Mouse (Mus musculus): ENCODE measurements at regions not wholly inside any gene's neighbourhood (a gene's known extent, or its start where the extent isn't known, plus 50 kb on each side); places are given as distances from the start of the nearest gene placed in this dataset.
A peak's percentile ranks its signal among the peaks of the same experiment; 100 is the strongest.

- WGBS: 74% methylated on average over 12 of the region's 12 CpGs
These were observed 340.8 kb upstream of the Prkd1 start for GRCm38 (mm10) chr12:50989561-50990325.

GRCm38 (mm10) chr12:50981318-50981717, 332.4 kb upstream of the Prkd1 start:
- no peaks in the 10 kb centered on the region for H3K9me3 ChIP-seq (ENCODE audit: control insufficient read depth, low read length)
- H3K36me3 ChIP-seq (ENCODE audit: control insufficient read depth, insufficient read depth, low read length): no peaks in the 10 kb centered on the region
- WGBS: 90% methylated on average over 5 of the region's 5 CpGs
- no peak overlapping the region for H3K27ac ChIP-seq (ENCODE audit: low read depth, low read length)
- no peak overlapping the region for H3K4me3 ChIP-seq (ENCODE audit: low read depth, low read length)
- no peaks in the 10 kb centered on the region for H3K4me1 ChIP-seq (ENCODE audit: control insufficient read depth, insufficient read depth, low read length)
- ATAC-seq (ENCODE audit: low FRiP score) (no peak), DNase-seq (ENCODE audit: low spot score, missing footprints) (peak; percentile 35)
- no peak overlapping the region for H3K4me2 ChIP-seq
- H3K27me3 ChIP-seq (ENCODE audit: control insufficient read depth, insufficient read depth, low read length): no peaks in the 10 kb centered on the region
- H3K9ac ChIP-seq (ENCODE audit: low read length): no peak overlapping the region

More at GRCm38 (mm10) chr12:50989561-50990325, 340.8 kb upstream of the Prkd1 start:
- Histone ChIP-seq H3K9ac (ENCODE audit: low read length) (no peak overlapping the region), H3K4me1 (ENCODE audit: control insufficient read depth, insufficient read depth, low read length) (no peaks in the 10 kb centered on the region), H3K4me3 (ENCODE audit: low read depth, low read length) (no peak overlapping the region), H3K4me2 (no peak overlapping the region), H3K36me3 (ENCODE audit: control insufficient read depth, insufficient read depth, low read length) (no peaks in the 10 kb centered on the region), H3K9me3 (ENCODE audit: control insufficient read depth, low read length) (no peaks in the 10 kb centered on the region), H3K27me3 (ENCODE audit: control insufficient read depth, insufficient read depth, low read length) (no peaks in the 10 kb centered on the region), H3K27ac (ENCODE audit: low read depth, low read length) (no peak overlapping the region)
- DNase-seq (ENCODE audit: low spot score, missing footprints) (peak; percentile 75), ATAC-seq (ENCODE audit: low FRiP score) (no peak)

DNA sequence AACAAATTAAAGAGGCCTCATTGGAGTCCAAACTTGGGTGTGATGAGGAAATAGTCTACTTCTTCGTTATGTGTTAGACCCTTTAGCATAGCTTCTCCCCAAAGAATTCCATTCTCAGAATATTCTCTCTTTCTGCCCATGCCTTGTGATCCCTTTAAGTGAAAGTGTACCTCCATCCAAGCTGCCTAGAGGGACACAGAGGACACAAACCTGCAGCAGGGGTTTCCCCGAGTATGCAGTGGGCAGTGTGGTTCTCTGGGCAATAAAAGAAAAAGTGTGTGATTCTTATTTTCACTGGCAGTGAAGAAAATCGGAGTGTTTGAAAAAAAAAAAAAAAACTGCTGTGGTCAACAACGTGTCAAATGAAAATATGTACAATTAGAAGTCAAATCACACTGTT, 331.9 kb upstream of the Prkd1 start:
- ATAC-seq (ENCODE audit: low FRiP score): no peak
- no peak overlapping the region for H3K4me3 ChIP-seq (ENCODE audit: low read depth, low read length)
- no peaks in the 10 kb centered on the region for H3K9me3 ChIP-seq (ENCODE audit: control insufficient read depth, low read length)
- DNase-seq (ENCODE audit: low spot score, missing footprints): peak; percentile 31
- no peak overlapping the region for H3K27ac ChIP-seq (ENCODE audit: low read depth, low read length)
- no peaks in the 10 kb centered on the region for H3K27me3 ChIP-seq (ENCODE audit: control insufficient read depth, insufficient read depth, low read length)
- H3K4me2 ChIP-seq: no peak overlapping the region
- no peaks in the 10 kb centered on the region for H3K36me3 ChIP-seq (ENCODE audit: control insufficient read depth, insufficient read depth, low read length)
- 79% methylated on average over 4 of the region's 4 CpGs for WGBS
- no peak overlapping the region for H3K9ac ChIP-seq (ENCODE audit: low read length)
- no peaks in the 10 kb centered on the region for H3K4me1 ChIP-seq (ENCODE audit: control insufficient read depth, insufficient read depth, low read length)

GRCm38 (mm10) chr12:50970759-50971122, 321.8 kb upstream of the Prkd1 start:
- DNase-seq (ENCODE audit: low spot score, missing footprints) (no peak), ATAC-seq (ENCODE audit: low FRiP score) (no peak)
- H3K27ac ChIP-seq (ENCODE audit: low read depth, low read length): no peak overlapping the region
- 98% methylated on average over 1 of the region's 1 CpGs for WGBS
- no peaks in the 10 kb centered on the region for H3K36me3 ChIP-seq (ENCODE audit: control insufficient read depth, insufficient read depth, low read length)
- H3K27me3 ChIP-seq (ENCODE audit: control insufficient read depth, insufficient read depth, low read length): no peaks in the 10 kb centered on the region
- H3K9ac ChIP-seq (ENCODE audit: low read length): no peak overlapping the region
- H3K4me3 ChIP-seq (ENCODE audit: low read depth, low read length): no peak overlapping the region
- H3K4me2 ChIP-seq: no peak overlapping the region
- H3K9me3 ChIP-seq (ENCODE audit: control insufficient read depth, low read length): no peaks in the 10 kb centered on the region
- H3K4me1 ChIP-seq (ENCODE audit: control insufficient read depth, insufficient read depth, low read length): no peaks in the 10 kb centered on the region; the same call in 1 of the 2 replicates

- Histone ChIP-seq H3K9ac (ENCODE audit: low read length) (no peak overlapping the region), H3K4me3 (ENCODE audit: low read depth, low read length) (no peak overlapping the region), H3K9me3 (ENCODE audit: control insufficient read depth, low read length) (no peaks in the 10 kb centered on the region), H3K4me2 (no peak overlapping the region), H3K27ac (ENCODE audit: low read depth, low read length) (no peak overlapping the region), H3K27me3 (ENCODE audit: control insufficient read depth, insufficient read depth, low read length) (no peaks in the 10 kb centered on the region), H3K4me1 (ENCODE audit: control insufficient read depth, insufficient read depth, low read length) (no peaks in the 10 kb centered on the region; the same call in 1 of the 2 replicates), H3K36me3 (ENCODE audit: control insufficient read depth, insufficient read depth, low read length) (no peaks in the 10 kb centered on the region)
- no peak for ATAC-seq (ENCODE audit: low FRiP score)
- DNase-seq (ENCODE audit: low spot score, missing footprints): no peak
- 67% methylated on average over 4 of the region's 4 CpGs for WGBS
These were observed 321.2 kb upstream of the Prkd1 start for GRCm38 (mm10) chr12:50969887-50970758.

GRCm38 (mm10) chr12:50969402-50969801, 320.5 kb upstream of the Prkd1 start:
- no peak overlapping the region for H3K4me3 ChIP-seq (ENCODE audit: low read depth, low read length)

DNA sequence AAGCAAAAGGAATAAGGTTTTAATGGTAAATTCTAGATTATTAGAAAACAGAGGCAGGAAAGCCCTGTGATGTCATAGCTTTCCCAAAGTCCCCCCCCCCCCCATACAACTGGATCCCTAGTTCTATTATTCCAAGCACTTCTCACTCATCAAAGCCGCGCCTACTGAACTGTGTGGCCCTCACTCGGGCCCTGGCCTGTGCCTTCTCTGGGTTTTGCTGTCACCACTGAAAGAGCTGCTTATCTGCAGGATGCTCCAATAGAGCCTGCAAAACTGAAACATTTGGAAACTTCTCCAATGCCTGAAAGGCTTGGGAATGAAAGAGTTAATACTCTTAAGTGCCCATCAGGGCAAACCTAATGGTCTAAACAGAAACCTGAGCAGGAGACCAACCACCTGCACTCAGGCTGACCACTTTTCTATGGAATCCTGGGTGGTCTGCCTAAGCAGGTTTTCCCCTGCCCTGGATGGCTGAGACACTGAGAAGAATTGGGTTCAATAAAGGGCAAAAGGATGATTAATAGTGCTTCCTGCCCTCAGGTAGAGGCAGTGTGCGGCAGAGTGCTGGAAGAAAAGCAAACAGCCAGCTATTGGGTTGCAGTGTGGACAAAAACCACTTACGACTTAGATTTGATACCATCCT, 318.4 kb upstream of the Prkd1 start:
- ATAC-seq (ENCODE audit: low FRiP score) (no peak), DNase-seq (ENCODE audit: low spot score, missing footprints) (no peak)
- Histone ChIP-seq H3K9ac (ENCODE audit: low read length) (no peak overlapping the region), H3K4me1 (ENCODE audit: control insufficient read depth, insufficient read depth, low read length) (no peaks in the 10 kb centered on the region; the same call in 1 of the 2 replicates), H3K4me3 (ENCODE audit: low read depth, low read length) (no peak overlapping the region), H3K9me3 (ENCODE audit: control insufficient read depth, low read length) (no peaks in the 10 kb centered on the region), H3K4me2 (no peak overlapping the region), H3K27me3 (ENCODE audit: control insufficient read depth, insufficient read depth, low read length) (no peaks in the 10 kb centered on the region), H3K36me3 (ENCODE audit: control insufficient read depth, insufficient read depth, low read length) (no peaks in the 10 kb centered on the region), H3K27ac (ENCODE audit: low read depth, low read length) (no peak overlapping the region)
- 72% methylated on average over 5 of the region's 5 CpGs for WGBS

More at GRCm38 (mm10) chr12:50969402-50969801, 320.5 kb upstream of the Prkd1 start:
- DNase-seq (ENCODE audit: low spot score, missing footprints) (peak; percentile 84), ATAC-seq (ENCODE audit: low FRiP score) (no peak)
- no peak overlapping the region for H3K27ac ChIP-seq (ENCODE audit: low read depth, low read length)
- H3K4me2 ChIP-seq: no peak overlapping the region
- H3K27me3 ChIP-seq (ENCODE audit: control insufficient read depth, insufficient read depth, low read length): no peaks in the 10 kb centered on the region
- H3K4me1 ChIP-seq (ENCODE audit: control insufficient read depth, insufficient read depth, low read length): no peaks in the 10 kb centered on the region; the same call in 1 of the 2 replicates
- H3K9ac ChIP-seq (ENCODE audit: low read length): no peak overlapping the region
- WGBS: 29% methylated on average over 3 of the region's 3 CpGs
- no peaks in the 10 kb centered on the region for H3K36me3 ChIP-seq (ENCODE audit: control insufficient read depth, insufficient read depth, low read length)
- H3K9me3 ChIP-seq (ENCODE audit: control insufficient read depth, low read length): no peaks in the 10 kb centered on the region

DNA sequence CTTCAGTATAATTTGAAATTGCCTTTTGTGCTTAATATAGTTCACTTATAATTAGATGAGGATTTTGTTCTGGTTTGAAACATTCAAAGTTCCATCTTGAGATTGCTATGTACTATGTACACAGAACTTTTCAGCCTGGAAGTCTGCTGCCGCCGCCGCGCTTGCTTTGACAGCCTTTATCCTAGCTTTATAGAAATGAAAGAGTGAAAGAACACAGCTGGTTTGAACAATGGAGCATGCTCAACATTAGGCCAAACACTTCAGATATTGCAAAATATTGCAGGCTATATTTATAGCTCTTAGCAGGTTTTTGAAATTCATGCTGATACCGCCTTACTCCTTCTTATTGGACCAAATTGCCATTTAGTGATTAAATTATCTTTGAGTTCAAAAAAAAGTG, 305.1 kb upstream of the Prkd1 start:
- ATAC-seq (ENCODE audit: low FRiP score): no peak
- no peak overlapping the region for H3K9ac ChIP-seq (ENCODE audit: low read length)
- no peaks in the 10 kb centered on the region for H3K27me3 ChIP-seq (ENCODE audit: control insufficient read depth, insufficient read depth, low read length)
- no peaks in the 10 kb centered on the region for H3K4me1 ChIP-seq (ENCODE audit: control insufficient read depth, insufficient read depth, low read length)
- no peaks in the 10 kb centered on the region for H3K36me3 ChIP-seq (ENCODE audit: control insufficient read depth, insufficient read depth, low read length)
- no peaks in the 10 kb centered on the region for H3K9me3 ChIP-seq (ENCODE audit: control insufficient read depth, low read length)
- no peak overlapping the region for H3K27ac ChIP-seq (ENCODE audit: low read depth, low read length)
- WGBS: 89% methylated on average over 5 of the region's 5 CpGs
- H3K4me2 ChIP-seq: no peak overlapping the region
- DNase-seq (ENCODE audit: low spot score, missing footprints): no peak
- no peak overlapping the region for H3K4me3 ChIP-seq (ENCODE audit: low read depth, low read length)

DNA sequence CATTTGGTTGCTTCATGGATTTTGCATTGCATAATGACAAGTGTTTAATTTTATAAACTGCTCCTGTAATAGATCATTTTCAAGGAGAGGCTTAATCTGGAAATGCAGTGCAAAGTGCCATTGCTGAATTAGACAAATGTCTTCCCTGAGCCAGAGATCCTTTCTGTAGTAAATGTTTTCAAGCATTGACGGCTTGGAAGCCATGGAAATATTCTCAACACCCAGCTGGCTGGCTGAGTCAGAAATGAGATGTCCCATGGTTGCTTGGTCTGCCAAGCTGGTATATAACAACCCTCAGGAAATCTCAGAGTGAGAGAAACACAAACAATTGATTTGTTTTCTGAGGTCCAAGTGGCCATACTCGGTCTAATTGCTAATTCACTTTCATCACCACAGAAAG, 298.1 kb upstream of the Prkd1 start:
- Histone ChIP-seq H3K27ac (ENCODE audit: low read depth, low read length) (no peak overlapping the region), H3K9me3 (ENCODE audit: control insufficient read depth, low read length) (no peaks in the 10 kb centered on the region), H3K4me1 (ENCODE audit: control insufficient read depth, insufficient read depth, low read length) (no peaks in the 10 kb centered on the region), H3K9ac (ENCODE audit: low read length) (no peak overlapping the region), H3K4me3 (ENCODE audit: low read depth, low read length) (no peak overlapping the region), H3K27me3 (ENCODE audit: control insufficient read depth, insufficient read depth, low read length) (no peaks in the 10 kb centered on the region), H3K36me3 (ENCODE audit: control insufficient read depth, insufficient read depth, low read length) (no peaks in the 10 kb centered on the region), H3K4me2 (no peak overlapping the region)
- WGBS: 86% methylated on average over 2 of the region's 2 CpGs
- ATAC-seq (ENCODE audit: low FRiP score) (no peak), DNase-seq (ENCODE audit: low spot score, missing footprints) (no peak)

Measured in midbrain, embryonic 11.5 days (tissue).